Mouse (Mus musculus): ENCODE results near the gene Rps6. TPM values are rescaled to one million over a fixed set of nuclear protein-coding genes. Genes with fewer than 3 reads are reported as not detected.
A peak's percentile ranks its signal among the peaks of the same experiment; 100 is the strongest.

Rps6 gene
- polyA plus RNA-seq, 1 experiment: 2,131 TPM

GRCm38 (mm10) chr4:86885790-86886159 is 28.6 kb upstream of the Rps6 start:
- peak overlapping the region; percentile 19 for H3K4me2 ChIP-seq (ENCODE audit: low read depth)
- H3K4me3 ChIP-seq: no peak overlapping the region
- H3K79me2 ChIP-seq (ENCODE audit: control insufficient read depth, insufficient read depth): no peaks in the 10 kb centered on the region
- H3ac ChIP-seq (ENCODE audit: control insufficient read depth, insufficient read length): no peak overlapping the region
- peaks cover 10% of the 10 kb centered on the region for H3K27me3 ChIP-seq (ENCODE audit: control insufficient read depth, insufficient read depth, insufficient read length)
- TF ChIP-seq TCF12 (IDR thresholded peaks at IDR 0.05; ENCODE audit: insufficient read depth, poor library complexity, severe bottlenecking) (no peak), MYOG (IDR thresholded peaks at IDR 0.05; ENCODE audit: control insufficient read depth in 1 of 3, insufficient read depth in 1 of 3, insufficient read length in 2 of 3, low read depth in 2 of 3) (no peak), CEBPB (IDR thresholded peaks at IDR 0.05; ENCODE audit: insufficient read depth, poor library complexity, severe bottlenecking) (no peak), SRF (IDR thresholded peaks at IDR 0.05; ENCODE audit: control insufficient read depth, insufficient read length, low read depth) (no peak), MAX (IDR thresholded peaks at IDR 0.05; ENCODE audit: low read depth) (no peak), REST (IDR thresholded peaks at IDR 0.05; ENCODE audit: insufficient read depth, insufficient read length) (no peak), MYOD1 (IDR thresholded peaks at IDR 0.05; ENCODE audit: control insufficient read depth in 1 of 3, insufficient read length in 2 of 3, low read depth in 2 of 3) (no peak), POLR2AphosphoS2 (IDR thresholded peaks at IDR 0.05; ENCODE audit: insufficient read length, low read depth) (no peak), TCF3 (IDR thresholded peaks at IDR 0.05; ENCODE audit: insufficient read length, low read depth) (no peak), POLR2A (IDR thresholded peaks at IDR 0.05; ENCODE audit: insufficient read length, low read depth) (no peak)
- no peaks in the 10 kb centered on the region for H3K36me3 ChIP-seq (ENCODE audit: control insufficient read depth, insufficient read depth)

GRCm38 (mm10) chr4:86884945-86885344 is 27.7 kb upstream of the Rps6 start:
- Histone ChIP-seq H3K27me3 (ENCODE audit: control insufficient read depth, insufficient read depth, insufficient read length) (peaks cover 10% of the 10 kb centered on the region), H3K4me3 (no peak overlapping the region), H3K4me2 (ENCODE audit: low read depth) (no peak overlapping the region), H3K36me3 (ENCODE audit: control insufficient read depth, insufficient read depth) (no peaks in the 10 kb centered on the region), H3ac (ENCODE audit: control insufficient read depth, insufficient read length) (no peak overlapping the region), H3K79me2 (ENCODE audit: control insufficient read depth, insufficient read depth) (no peaks in the 10 kb centered on the region)
- TF ChIP-seq MYOD1 (IDR thresholded peaks at IDR 0.05; ENCODE audit: control insufficient read depth in 1 of 3, insufficient read length in 2 of 3, low read depth in 2 of 3): no peak

GRCm38 (mm10) chr4:86882413-86882812 is 25.2 kb upstream of the Rps6 start:
- H3K79me2 ChIP-seq (ENCODE audit: control insufficient read depth, insufficient read depth): no peaks in the 10 kb centered on the region
- H3K36me3 ChIP-seq (ENCODE audit: control insufficient read depth, insufficient read depth): no peaks in the 10 kb centered on the region
- H3K4me2 ChIP-seq (ENCODE audit: low read depth): no peak overlapping the region
- peaks cover 10% of the 10 kb centered on the region for H3K27me3 ChIP-seq (ENCODE audit: control insufficient read depth, insufficient read depth, insufficient read length)
- H3K4me3 ChIP-seq: no peak overlapping the region
- no peak overlapping the region for H3ac ChIP-seq (ENCODE audit: control insufficient read depth, insufficient read length)
- TF ChIP-seq MYOD1 (IDR thresholded peaks at IDR 0.05; ENCODE audit: control insufficient read depth in 1 of 3, insufficient read length in 2 of 3, low read depth in 2 of 3) (no peak), REST (IDR thresholded peaks at IDR 0.05; ENCODE audit: insufficient read depth, insufficient read length) (no peak), CEBPB (IDR thresholded peaks at IDR 0.05; ENCODE audit: insufficient read depth, poor library complexity, severe bottlenecking) (no peak), TCF3 (IDR thresholded peaks at IDR 0.05; ENCODE audit: insufficient read length, low read depth) (no peak), MAX (IDR thresholded peaks at IDR 0.05; ENCODE audit: low read depth) (no peak), E2F4 (IDR thresholded peaks at IDR 0.05; ENCODE audit: insufficient read depth) (no peak), TCF12 (IDR thresholded peaks at IDR 0.05; ENCODE audit: insufficient read depth, poor library complexity, severe bottlenecking) (no peak), POLR2A (IDR thresholded peaks at IDR 0.05; ENCODE audit: insufficient read length, low read depth) (no peak), USF1 (IDR thresholded peaks at IDR 0.05; ENCODE audit: low read depth) (no peak), SRF (IDR thresholded peaks at IDR 0.05; ENCODE audit: control insufficient read depth, insufficient read length, low read depth) (no peak), POLR2AphosphoS2 (IDR thresholded peaks at IDR 0.05; ENCODE audit: insufficient read length, low read depth) (no peak), MYOG (IDR thresholded peaks at IDR 0.05; ENCODE audit: control insufficient read depth in 1 of 3, insufficient read depth in 1 of 3, insufficient read length in 2 of 3, low read depth in 2 of 3) (no peak)

GRCm38 (mm10) chr4:86881178-86881577 is 24.0 kb upstream of the Rps6 start:
- H3K36me3 ChIP-seq (ENCODE audit: control insufficient read depth, insufficient read depth): no peaks in the 10 kb centered on the region
- TF ChIP-seq POLR2AphosphoS2 (IDR thresholded peaks at IDR 0.05; ENCODE audit: insufficient read length, low read depth) (no peak), USF1 (IDR thresholded peaks at IDR 0.05; ENCODE audit: low read depth) (no peak), TCF12 (IDR thresholded peaks at IDR 0.05; ENCODE audit: insufficient read depth, poor library complexity, severe bottlenecking) (no peak), REST (IDR thresholded peaks at IDR 0.05; ENCODE audit: insufficient read depth, insufficient read length) (no peak), MAX (IDR thresholded peaks at IDR 0.05; ENCODE audit: low read depth) (no peak), E2F4 (IDR thresholded peaks at IDR 0.05; ENCODE audit: insufficient read depth) (no peak), CEBPB (IDR thresholded peaks at IDR 0.05; ENCODE audit: insufficient read depth, poor library complexity, severe bottlenecking) (no peak), TCF3 (IDR thresholded peaks at IDR 0.05; ENCODE audit: insufficient read length, low read depth) (no peak), POLR2A (IDR thresholded peaks at IDR 0.05; ENCODE audit: insufficient read length, low read depth) (no peak)
- H3ac ChIP-seq (ENCODE audit: control insufficient read depth, insufficient read length): no peak overlapping the region
- H3K4me2 ChIP-seq (ENCODE audit: low read depth): no peak overlapping the region
- H3K79me2 ChIP-seq (ENCODE audit: control insufficient read depth, insufficient read depth): no peaks in the 10 kb centered on the region
- H3K27me3 ChIP-seq (ENCODE audit: control insufficient read depth, insufficient read depth, insufficient read length): peaks cover 8% of the 10 kb centered on the region
- no peak overlapping the region for H3K4me3 ChIP-seq

- TF ChIP-seq USF1 (IDR thresholded peaks at IDR 0.05; ENCODE audit: low read depth) (no peak), E2F4 (IDR thresholded peaks at IDR 0.05; ENCODE audit: insufficient read depth) (no peak), SRF (IDR thresholded peaks at IDR 0.05; ENCODE audit: control insufficient read depth, insufficient read length, low read depth) (no peak), REST (IDR thresholded peaks at IDR 0.05; ENCODE audit: insufficient read depth, insufficient read length) (no peak), MAX (IDR thresholded peaks at IDR 0.05; ENCODE audit: low read depth) (no peak), TCF12 (IDR thresholded peaks at IDR 0.05; ENCODE audit: insufficient read depth, poor library complexity, severe bottlenecking) (no peak), TCF3 (IDR thresholded peaks at IDR 0.05; ENCODE audit: insufficient read length, low read depth) (no peak)
- no peak overlapping the region for H3K4me3 ChIP-seq
- no peaks in the 10 kb centered on the region for H3K79me2 ChIP-seq (ENCODE audit: control insufficient read depth, insufficient read depth)
- no peak overlapping the region for H3K4me2 ChIP-seq (ENCODE audit: low read depth)
- no peaks in the 10 kb centered on the region for H3K36me3 ChIP-seq (ENCODE audit: control insufficient read depth, insufficient read depth)
- H3ac ChIP-seq (ENCODE audit: control insufficient read depth, insufficient read length): no peak overlapping the region
- no peaks in the 10 kb centered on the region for H3K27me3 ChIP-seq (ENCODE audit: control insufficient read depth, insufficient read depth, insufficient read length)
Measured at GRCm38 (mm10) chr4:86879477-86879876, 22.3 kb upstream of the Rps6 start.
